Mouse (Mus musculus) c-Kit-positive CD71-positive TER-119-negative erythroid progenitor cells, embryonic 14.5 days (primary cell): ENCODE data around the gene Rtn1.

Experiments
- DNase-seq: peaks from one replicate; pipeline ENCODE4 v3.0.0-alpha.2; 2013; ENCODE audit warnings: low read depth

Gene Rtn1

GRCm38 (mm10) chr12:72279129-72279875 lies 129.6 kb downstream of the Rtn1 start:
- DNase-seq: no peak

- no peak for DNase-seq
Observed at GRCm38 (mm10) chr12:72273721-72274414, 135.0 kb downstream of the Rtn1 start.

- peak; percentile 6 for DNase-seq
Observed at GRCm38 (mm10) chr12:72267614-72268013, 141.2 kb downstream of the Rtn1 start.

- DNase-seq: no peak
Observed at GRCm38 (mm10) chr12:72265261-72266228, 143.3 kb downstream of the Rtn1 start.

- DNase-seq: peak; percentile 34
Observed at GRCm38 (mm10) chr12:72263213-72264103, 145.4 kb downstream of the Rtn1 start.

GRCm38 (mm10) chr12:72257000-72257399 lies 151.9 kb downstream of the Rtn1 start:
- DNase-seq: no peak

GRCm38 (mm10) chr12:72253040-72253439 lies 155.8 kb downstream of the Rtn1 start:
- DNase-seq: no peak

- DNase-seq: no peak
Observed at GRCm38 (mm10) chr12:72251890-72252445, 156.9 kb downstream of the Rtn1 start.

- DNase-seq: no peak
Observed at GRCm38 (mm10) chr12:72244951-72245350, 163.9 kb downstream of the Rtn1 start.

- DNase-seq: no peak
Observed at GRCm38 (mm10) chr12:72242807-72243206, 166.0 kb downstream of the Rtn1 start.

GRCm38 (mm10) chr12:72240506-72240905 lies 168.3 kb downstream of the Rtn1 start:
- DNase-seq: no peak

GRCm38 (mm10) chr12:72239230-72239894 lies 169.5 kb downstream of the Rtn1 start:
- no peak for DNase-seq

GRCm38 (mm10) chr12:72237251-72237650 lies 171.6 kb downstream of the Rtn1 start:
- DNase-seq: no peak

GRCm38 (mm10) chr12:72236564-72237011 lies 172.3 kb downstream of the Rtn1 start:
- DNase-seq: no peak

GRCm38 (mm10) chr12:72235621-72236351 lies 173.1 kb downstream of the Rtn1 start:
- no peak for DNase-seq

GRCm38 (mm10) chr12:72234966-72235365 lies 173.9 kb downstream of the Rtn1 start:
- DNase-seq: no peak

- no peak for DNase-seq
Observed at GRCm38 (mm10) chr12:72234151-72234550, 174.7 kb downstream of the Rtn1 start.

- DNase-seq: no peak
Observed at GRCm38 (mm10) chr12:72232826-72233790, 175.7 kb downstream of the Rtn1 start.
